Mouse (Mus musculus) retina, embryonic 14.5 days (tissue): ENCODE measurements at regions not wholly inside any gene's neighbourhood (a gene's known extent, or its start where the extent isn't known, plus 50 kb on each side); places are given as distances from the start of the nearest gene placed in this dataset.
"Not testable (repeated sequence)": the region's sequence is repeated elsewhere in the genome, so short reads cannot be mapped to it uniquely, and the experiment has no call there.

Experiments used
- DNase-seq: peaks from one replicate; pipeline ENCODE4 v3.0.0-alpha.2; 2015; ENCODE audit warnings: low spot score

- no peak for DNase-seq
These were observed 731.2 kb upstream of the Ndn start for GRCm38 (mm10) chr7:61615156-61615555.

GRCm38 (mm10) chr7:61644893-61645545 lies 701.4 kb upstream of the Ndn start:
- DNase-seq, result no peak

- no peak for DNase-seq
These were observed 688.3 kb upstream of the Ndn start for GRCm38 (mm10) chr7:61658086-61658485.

- DNase-seq, result no peak
These were observed 663.3 kb upstream of the Ndn start for GRCm38 (mm10) chr7:61683080-61683479.

- DNase-seq, result no peak
These were observed 661.2 kb upstream of the Ndn start for GRCm38 (mm10) chr7:61685052-61685655.

GRCm38 (mm10) chr7:61726149-61726548 lies 620.2 kb upstream of the Ndn start:
- no peak for DNase-seq

GRCm38 (mm10) chr7:61737511-61737910 lies 608.9 kb upstream of the Ndn start:
- DNase-seq, result no peak

GRCm38 (mm10) chr7:61739336-61739735 lies 607.0 kb upstream of the Ndn start:
- DNase-seq, result not testable (repeated sequence)

GRCm38 (mm10) chr7:61769826-61770225 lies 576.5 kb upstream of the Ndn start:
- DNase-seq, result peak; percentile 1

GRCm38 (mm10) chr7:61790113-61790796 lies 556.1 kb upstream of the Ndn start:
- no peak for DNase-seq

- no peak for DNase-seq
These were observed 509.5 kb upstream of the Ndn start for GRCm38 (mm10) chr7:61836827-61837226.

- peak; percentile 19 for DNase-seq
These were observed 509.1 kb upstream of the Ndn start for GRCm38 (mm10) chr7:61837240-61837639.

GRCm38 (mm10) chr7:61851949-61852348 lies 494.4 kb upstream of the Ndn start:
- DNase-seq, result no peak

GRCm38 (mm10) chr7:61864517-61864916 lies 481.9 kb upstream of the Ndn start:
- no peak for DNase-seq

- no peak for DNase-seq
These were observed 480.0 kb upstream of the Ndn start for GRCm38 (mm10) chr7:61866376-61866775.

GRCm38 (mm10) chr7:61876220-61876619 lies 470.1 kb upstream of the Ndn start:
- DNase-seq, result peak; percentile 1

- peak; percentile 1 for DNase-seq
These were observed 468.9 kb upstream of the Ndn start for GRCm38 (mm10) chr7:61877311-61878065.

- no peak for DNase-seq
These were observed 468.3 kb upstream of the Ndn start for GRCm38 (mm10) chr7:61878095-61878494.

- DNase-seq, result peak; percentile 1
These were observed 467.8 kb upstream of the Ndn start for GRCm38 (mm10) chr7:61878585-61878984.
